Comparison of ENCODE assay signal across 25 mouse cellular contexts in the genomic region with DNA sequence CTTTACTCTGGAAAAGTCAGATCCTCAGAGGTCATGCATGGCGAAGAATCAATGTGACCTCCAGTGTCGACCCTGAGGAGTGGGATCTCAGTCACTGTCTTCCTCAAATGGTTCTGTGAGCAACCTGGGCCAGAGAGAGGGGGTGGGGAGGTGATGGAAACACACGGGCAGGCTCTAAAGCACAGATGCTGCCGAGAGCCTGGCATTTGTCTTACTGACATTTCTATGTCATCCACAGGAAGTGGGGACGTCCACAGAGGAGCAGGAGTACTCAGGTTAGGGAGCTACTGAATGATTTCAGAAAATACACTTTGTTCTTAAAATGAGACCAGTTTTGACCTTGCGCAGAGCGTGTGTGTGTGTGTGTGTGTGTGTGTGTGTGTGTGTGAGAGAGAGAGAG.
DNase-seq lines count a peak whose midpoint lies in the region; ATAC-seq and TF ChIP-seq lines count a peak whose summit lies in the region.
"Had no signal": no experiment of that assay in that cellular context is flagged by ENCODE, and none has a peak within 500 bp of the region (broad histone marks: within the 10 kb centered on the region; RNA-seq: fewer than 3 reads in every experiment).

No protein-coding gene starts in this region.

- no peak overlapping the region for H3K27ac ChIP-seq in heart, embryonic 13.5 days (replicated peaks)
- no peak overlapping the region for H3K27ac ChIP-seq in heart, embryonic 10.5 days
- no peak overlapping the region for H3K27ac ChIP-seq in midbrain, embryonic 11.5 days (ENCODE audit: low read depth, low read length)
- no peak overlapping the region for H3K27ac ChIP-seq in midbrain, postnatal 0 days (ENCODE audit: low read depth, low read length)
- H3K27ac ChIP-seq: embryonic facial prominence, embryonic 13.5 days; forebrain, embryonic 12.5 days; kidney, postnatal 0 days; limb, embryonic 15.5 days; liver, embryonic 15.5 days; lung, embryonic 15.5 days; macrophage; midbrain, embryonic 12.5 days; neural tube, embryonic 12.5 days had no signal

- peaks cover 9% of the 10 kb centered on the region for H3K4me1 ChIP-seq in heart, embryonic 13.5 days
- H3K4me1 ChIP-seq in heart, embryonic 10.5 days: peaks cover 17% of the 10 kb centered on the region
- no peaks in the 10 kb centered on the region for H3K4me1 ChIP-seq in midbrain, embryonic 11.5 days (ENCODE audit: control insufficient read depth, insufficient read depth, low read length)
- H3K4me1 ChIP-seq in midbrain, postnatal 0 days (ENCODE audit: insufficient read depth, low read length): no peaks in the 10 kb centered on the region
- H3K4me1 ChIP-seq: forebrain, embryonic 12.5 days; liver, embryonic 15.5 days; lung, embryonic 15.5 days; midbrain, embryonic 12.5 days had no signal

- H3K4me3 ChIP-seq in heart, embryonic 13.5 days: no peak overlapping the region
- H3K4me3 ChIP-seq in heart, embryonic 10.5 days: no peak overlapping the region
- H3K4me3 ChIP-seq in midbrain, embryonic 11.5 days (ENCODE audit: low read depth, low read length): no peak overlapping the region
- no peak overlapping the region for H3K4me3 ChIP-seq in midbrain, postnatal 0 days (ENCODE audit: low read depth, low read length)
- H3K4me3 ChIP-seq: embryonic facial prominence, embryonic 13.5 days; erythroblast, embryonic 14.5 days; forebrain, embryonic 12.5 days; limb, embryonic 15.5 days; liver, embryonic 15.5 days; lung, embryonic 15.5 days; midbrain, embryonic 12.5 days; neural tube, embryonic 12.5 days had no signal

- no peak overlapping the region for H3K9ac ChIP-seq in heart, embryonic 13.5 days
- H3K9ac ChIP-seq in midbrain, embryonic 11.5 days (ENCODE audit: low read length): no peak overlapping the region
- H3K9ac ChIP-seq in midbrain, postnatal 0 days (replicated peaks; ENCODE audit: low read length, poor library complexity, severe bottlenecking): no peak overlapping the region
- H3K9ac ChIP-seq: embryonic facial prominence, embryonic 13.5 days; forebrain, embryonic 12.5 days; limb, embryonic 15.5 days; liver, embryonic 15.5 days; lung, embryonic 15.5 days; midbrain, embryonic 12.5 days; neural tube, embryonic 12.5 days had no signal

- WGBS in heart, embryonic 13.5 days: 23% methylated on average over 7 of the region's 7 CpGs
- WGBS in heart, embryonic 10.5 days: 25% methylated on average over 7 of the region's 7 CpGs
- 64% methylated on average over 7 of the region's 7 CpGs for WGBS in midbrain, embryonic 11.5 days
- WGBS in midbrain, postnatal 0 days: 53% methylated on average over 7 of the region's 7 CpGs

- H3K9me3 ChIP-seq in heart, embryonic 13.5 days: no peaks in the 10 kb centered on the region
- H3K9me3 ChIP-seq in heart, embryonic 10.5 days: no peaks in the 10 kb centered on the region
- H3K9me3 ChIP-seq in midbrain, embryonic 11.5 days (ENCODE audit: control insufficient read depth, low read length): no peaks in the 10 kb centered on the region
- no peaks in the 10 kb centered on the region for H3K9me3 ChIP-seq in midbrain, postnatal 0 days (ENCODE audit: low read length)
- H3K9me3 ChIP-seq: embryonic facial prominence, embryonic 13.5 days; forebrain, embryonic 12.5 days; limb, embryonic 15.5 days; liver, embryonic 15.5 days; lung, embryonic 15.5 days; midbrain, embryonic 12.5 days; neural tube, embryonic 12.5 days had no signal

- no peaks in the 10 kb centered on the region for H3K36me3 ChIP-seq in heart, embryonic 13.5 days
- no peaks in the 10 kb centered on the region for H3K36me3 ChIP-seq in heart, embryonic 10.5 days
- no peaks in the 10 kb centered on the region for H3K36me3 ChIP-seq in midbrain, embryonic 11.5 days (ENCODE audit: control insufficient read depth, insufficient read depth, low read length)
- no peaks in the 10 kb centered on the region for H3K36me3 ChIP-seq in midbrain, postnatal 0 days (ENCODE audit: insufficient read depth, low read length)
- H3K36me3 ChIP-seq: embryonic facial prominence, embryonic 13.5 days; forebrain, embryonic 12.5 days; limb, embryonic 15.5 days; liver, embryonic 15.5 days; lung, embryonic 15.5 days; midbrain, embryonic 12.5 days; neural tube, embryonic 12.5 days had no signal

- H3K27me3 ChIP-seq in heart, embryonic 13.5 days (replicated peaks): no peaks in the 10 kb centered on the region
- no peaks in the 10 kb centered on the region for H3K27me3 ChIP-seq in heart, embryonic 10.5 days (ENCODE audit: insufficient read depth, poor library complexity, severe bottlenecking)
- H3K27me3 ChIP-seq in midbrain, embryonic 11.5 days (ENCODE audit: control insufficient read depth, insufficient read depth, low read length): no peaks in the 10 kb centered on the region
- no peaks in the 10 kb centered on the region for H3K27me3 ChIP-seq in midbrain, postnatal 0 days (ENCODE audit: insufficient read depth, low read length)
- H3K27me3 ChIP-seq: embryonic facial prominence, embryonic 13.5 days; forebrain, embryonic 12.5 days; limb, embryonic 15.5 days; liver, embryonic 15.5 days; lung, embryonic 15.5 days; midbrain, embryonic 12.5 days; neural tube, embryonic 12.5 days had no signal

- 0 out of 2 replicates have a peak overlapping the region, but pooled peaks have one; percentile 13 for H3K4me2 ChIP-seq in heart, embryonic 13.5 days
- no peak overlapping the region for H3K4me2 ChIP-seq in midbrain, embryonic 11.5 days
- no peak overlapping the region for H3K4me2 ChIP-seq in midbrain, postnatal 0 days (ENCODE audit: low read depth, low read length, poor library complexity, severe bottlenecking)
- H3K4me2 ChIP-seq: embryonic facial prominence, embryonic 13.5 days; forebrain, embryonic 12.5 days; limb, embryonic 15.5 days; liver, embryonic 15.5 days; lung, embryonic 15.5 days; midbrain, embryonic 12.5 days had no signal

- no peak for TF ChIP-seq CTCF in midbrain, postnatal 0 days (IDR thresholded peaks at IDR 0.05)

- no peak for ATAC-seq in heart, embryonic 13.5 days (ENCODE audit: extremely low read depth, insufficient number of reproducible peaks, low FRiP score, low TSS enrichment)
- no peak for ATAC-seq in midbrain, embryonic 11.5 days (ENCODE audit: low FRiP score)
- ATAC-seq in midbrain, postnatal 0 days (ENCODE audit: low FRiP score): no peak

- DNase-seq in heart, embryonic 10.5 days (ENCODE audit: low spot score): no peak
- DNase-seq in midbrain, embryonic 11.5 days (ENCODE audit: low spot score, missing footprints): peak; percentile 79
- no peak for DNase-seq in midbrain, postnatal 0 days (ENCODE audit: low spot score)
- DNase-seq in mesoderm, embryonic 11.5 days (ENCODE audit: low read depth, low spot score): peak; percentile 33
- no peak for DNase-seq in urinary bladder, postnatal 14 days (ENCODE audit: low spot score)
- no peak for DNase-seq in lung, postnatal 25 days (ENCODE audit: low spot score)
- DNase-seq: cerebellum, adult 9-11 months; gastrocnemius, postnatal 25 days; heart, adult 18-20 months; kidney, adult 2 months; layer of hippocampus, adult 9-11 months; left cerebral cortex, postnatal 4 days; right cerebral cortex, postnatal 4 days; thymus, postnatal 25 days had no signal

Comparison
In these comparisons a context has a peak if more than half of its experiments do, and no peak if none do; other contexts are left out.
1. DNase-seq: peak in midbrain, embryonic 11.5 days (single experiment) and mesoderm, embryonic 11.5 days (single experiment); none in heart, embryonic 10.5 days (single experiment), midbrain, postnatal 0 days (single experiment), urinary bladder, postnatal 14 days (single experiment) and lung, postnatal 25 days (single experiment).